Mouse (Mus musculus) fat pad, adult 2 months (tissue): ENCODE results near the gene Themis3.
"Not testable (repeated sequence)": the region's sequence is repeated elsewhere in the genome, so short reads cannot be mapped to it uniquely, and the experiment has no call there.

ENCODE experiments used
- DNase-seq: peaks from one replicate; pipeline ENCODE4 v3.0.0-alpha.2; 2011; ENCODE audit warnings: low read depth, low spot score; ENCODE audit errors: extremely low read depth

Gene Themis3

DNA sequence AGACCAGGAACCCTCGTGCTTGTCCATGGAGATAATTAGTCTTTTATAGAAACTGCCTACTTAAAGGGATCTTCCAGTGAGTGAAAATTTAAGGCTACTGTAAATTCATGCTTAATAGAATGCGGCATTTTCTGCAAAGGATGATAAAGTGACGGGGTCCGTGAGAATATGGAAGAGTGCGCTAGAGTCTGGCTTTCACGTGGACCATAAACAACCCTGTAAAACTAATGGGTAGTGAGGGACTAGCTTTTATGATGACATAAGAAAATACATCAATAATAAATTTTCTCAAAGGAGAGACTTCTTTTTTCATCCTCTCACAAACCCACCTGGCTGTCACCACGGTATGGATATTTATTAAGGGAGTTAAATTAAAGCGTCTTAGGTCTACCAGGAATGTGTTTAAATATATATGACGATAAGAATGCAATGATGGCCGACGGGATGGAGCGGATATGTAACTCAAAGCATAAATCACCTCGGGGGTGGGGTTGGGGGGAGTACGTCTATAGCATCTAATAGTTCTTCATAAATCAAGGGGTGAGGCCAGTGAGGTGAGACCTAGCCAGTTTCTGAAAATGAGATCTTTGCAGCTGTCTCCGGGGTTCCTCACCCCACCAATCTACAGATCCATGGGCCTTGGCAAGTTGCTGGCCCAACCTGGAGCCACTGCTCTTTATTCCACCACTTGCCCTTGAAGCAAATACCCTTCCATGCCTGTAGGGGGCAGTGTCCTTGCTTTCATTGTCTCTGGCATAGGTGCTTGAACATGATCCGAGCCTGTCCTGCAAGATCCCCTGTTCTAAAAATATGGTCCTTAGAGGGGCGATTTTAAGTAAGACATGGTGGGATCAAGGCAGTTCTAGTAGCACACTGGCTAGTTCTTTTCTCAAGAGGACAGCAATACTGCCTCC lies 35.8 kb downstream of the Themis3 start:
- no peak for DNase-seq

DNA sequence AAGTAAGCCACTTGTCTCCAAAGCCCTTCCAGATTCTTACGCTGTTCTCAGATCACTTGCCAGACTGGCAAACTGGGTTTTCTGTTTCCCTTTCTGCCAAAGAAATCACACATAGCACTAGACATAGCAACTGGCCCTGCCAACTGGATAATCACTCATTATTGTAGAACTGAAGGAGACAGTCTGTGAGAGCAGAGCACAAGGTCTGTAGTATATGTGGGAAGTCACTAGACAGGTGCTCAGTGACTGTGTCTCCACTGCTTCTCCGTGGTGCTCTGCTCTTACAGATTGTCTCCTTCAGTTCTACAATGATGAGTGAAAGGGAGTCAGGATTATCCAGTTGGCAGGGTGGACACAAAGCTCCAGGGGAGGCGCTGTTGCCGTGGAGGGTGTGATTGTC lies 41.7 kb downstream of the Themis3 start:
- no peak for DNase-seq

DNA sequence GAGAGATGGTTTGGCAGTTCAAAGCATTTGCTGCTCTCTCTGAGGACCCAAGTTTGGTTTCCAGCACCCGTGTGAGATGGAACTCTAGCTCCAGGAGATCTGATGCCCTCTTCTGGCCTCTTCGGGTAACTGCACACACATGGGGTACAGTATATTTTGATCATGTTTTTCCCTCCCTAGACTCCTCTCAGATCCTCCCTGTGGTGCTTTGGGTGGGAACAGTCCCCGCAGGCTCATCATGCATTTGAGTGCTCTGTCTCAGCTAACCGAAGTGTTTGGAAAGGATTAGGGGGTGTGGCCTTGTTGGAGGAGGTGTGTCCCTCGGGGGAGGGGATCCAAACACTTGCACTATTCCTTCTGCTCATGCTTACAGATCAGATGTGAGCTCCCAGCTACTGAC lies 43.9 kb downstream of the Themis3 start:
- no peak for DNase-seq

DNA sequence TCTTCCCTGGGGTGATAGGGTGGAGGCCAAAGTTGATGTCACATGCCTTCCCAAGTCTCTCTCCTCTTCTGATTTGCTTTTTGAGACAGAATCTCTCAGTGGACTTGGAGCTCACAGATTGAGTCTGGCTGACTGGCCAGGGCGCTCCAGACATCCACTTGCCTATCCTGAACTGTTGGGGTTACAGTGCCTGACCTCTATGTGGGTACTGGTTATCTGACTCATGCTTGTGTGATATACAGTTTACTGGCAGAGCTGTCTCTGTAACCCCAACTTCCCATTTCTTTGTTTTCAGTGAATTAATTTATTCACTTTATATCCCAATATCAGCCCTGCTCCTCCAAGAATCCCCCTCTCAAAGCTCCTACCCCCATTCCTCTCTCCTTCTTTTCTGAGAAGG lies 62.1 kb downstream of the Themis3 start:
- DNase-seq, result no peak

DNA sequence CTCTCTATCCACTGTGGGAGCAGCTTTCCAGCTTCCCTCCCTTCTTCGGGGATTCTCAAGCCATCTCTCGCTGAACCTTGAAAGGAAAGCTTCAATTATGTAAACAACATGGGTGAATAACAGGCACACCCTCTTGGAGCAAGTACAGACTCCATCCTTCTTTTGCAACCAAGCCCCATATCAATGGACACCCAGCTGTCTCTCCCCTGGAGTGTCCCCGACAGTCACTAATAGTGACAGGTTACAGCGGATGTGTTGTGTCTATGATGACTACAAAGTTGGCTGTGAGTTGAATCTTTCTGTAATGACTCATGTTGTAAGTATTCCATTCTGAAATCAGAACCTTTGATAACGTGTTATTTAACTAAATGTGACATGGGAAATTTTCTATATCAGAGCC lies 71.0 kb downstream of the Themis3 start:
- DNase-seq, result no peak

DNA sequence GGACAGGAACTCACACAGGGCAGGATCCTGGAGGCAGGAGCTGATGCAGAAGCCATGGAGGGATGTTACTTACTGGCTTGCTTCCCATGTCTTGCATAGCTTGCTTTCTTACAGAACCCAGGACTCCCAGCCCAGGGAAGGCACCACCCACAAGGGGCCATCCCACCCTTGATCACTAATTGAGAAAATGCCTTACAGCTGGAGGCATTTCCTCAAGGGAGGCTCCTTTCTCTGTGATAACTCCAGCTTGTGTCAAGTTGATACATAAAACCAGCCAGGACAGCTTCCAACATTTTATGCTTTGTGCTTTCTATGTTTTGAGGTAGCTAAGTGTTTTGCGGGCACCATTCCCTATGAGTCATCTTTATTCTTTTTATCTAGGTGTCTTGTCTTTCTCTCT lies 71.8 kb downstream of the Themis3 start:
- not testable (repeated sequence) for DNase-seq

DNA sequence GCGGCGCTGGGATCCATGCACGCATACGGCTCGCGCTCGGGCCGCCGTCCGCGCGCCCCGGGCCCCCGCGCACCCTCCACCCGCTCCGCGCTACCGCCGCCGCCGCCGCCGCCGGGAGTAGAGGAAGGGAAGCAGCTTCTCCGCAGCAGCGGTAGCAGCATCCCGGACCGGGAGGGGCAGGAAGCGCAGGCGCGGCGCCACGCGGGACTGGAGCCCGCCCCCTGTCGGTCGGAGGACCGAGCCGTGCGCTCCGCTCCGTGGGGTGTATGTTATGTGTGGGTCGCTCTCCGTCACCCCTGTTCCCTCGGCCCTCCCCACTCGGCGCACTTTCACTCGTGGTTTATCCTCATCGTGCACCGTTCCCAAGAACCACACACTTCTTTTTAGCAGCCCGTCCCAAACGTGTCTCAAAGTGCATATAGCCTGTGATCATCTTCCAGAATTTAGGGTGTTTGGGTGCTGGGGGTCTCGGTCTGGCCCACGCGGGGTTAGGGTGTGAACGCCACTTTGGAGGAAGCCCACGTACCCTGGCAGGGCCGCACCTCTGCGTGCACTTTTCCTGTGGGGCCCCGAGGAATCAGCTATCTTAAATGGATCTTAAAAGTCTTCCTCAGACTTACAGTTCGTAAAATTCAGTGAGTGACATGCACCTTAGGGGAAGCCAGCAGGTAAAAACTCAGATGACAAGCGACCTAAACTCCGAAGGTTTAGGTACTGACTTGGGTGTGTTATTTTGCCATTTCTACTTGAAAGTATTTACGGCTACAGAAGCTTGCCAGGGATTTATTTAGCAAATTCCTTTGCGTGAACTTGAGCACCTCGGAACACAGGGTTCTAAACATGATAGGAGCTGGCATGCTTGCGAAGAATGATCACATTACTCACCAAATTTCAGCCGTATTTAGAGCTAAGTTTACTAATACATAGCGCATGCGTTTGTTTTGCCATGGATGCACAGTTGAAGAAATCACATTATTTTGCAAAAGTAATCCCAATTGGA lies 74.6 kb downstream of the Themis3 start, which contains the start of gene Rab12:
TSS of gene Rab12 (minus strand) at position 176 of the 1,000 bp plus-strand sequence.
- no peak for DNase-seq

DNA sequence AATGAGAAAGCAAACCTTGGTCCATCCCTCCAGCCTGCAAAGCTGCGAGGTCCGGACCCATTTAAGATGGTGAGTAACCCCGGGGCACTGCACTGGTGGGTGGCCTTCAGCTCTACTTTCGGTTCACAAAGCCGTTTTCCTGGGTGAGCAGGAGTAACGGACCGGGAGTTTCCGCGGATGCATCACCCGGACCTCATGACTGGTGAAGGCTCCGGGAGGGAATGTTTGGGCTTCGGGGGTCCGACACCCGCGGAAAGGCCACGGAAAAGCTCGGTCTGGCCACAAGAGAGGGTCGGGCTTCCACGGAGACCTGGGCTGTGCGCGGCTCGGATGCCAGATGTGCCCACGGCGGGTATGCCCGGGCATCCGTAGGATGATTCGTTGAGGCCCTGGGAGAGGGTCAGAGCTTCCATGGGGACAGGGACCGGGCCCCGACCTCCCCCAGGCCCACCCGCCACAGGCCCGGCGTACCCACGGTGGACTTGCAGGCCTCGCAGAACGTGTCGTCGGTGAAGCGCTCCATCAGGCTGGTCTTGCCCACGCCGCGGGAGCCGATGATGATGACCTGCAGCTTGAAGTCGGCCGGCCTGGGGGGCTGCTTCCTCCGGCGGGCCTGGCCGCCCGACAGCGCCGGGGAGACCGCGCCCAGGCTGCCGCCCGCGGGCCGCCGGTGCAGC lies 75.4 kb downstream of the Themis3 start:
- no peak for DNase-seq

DNA sequence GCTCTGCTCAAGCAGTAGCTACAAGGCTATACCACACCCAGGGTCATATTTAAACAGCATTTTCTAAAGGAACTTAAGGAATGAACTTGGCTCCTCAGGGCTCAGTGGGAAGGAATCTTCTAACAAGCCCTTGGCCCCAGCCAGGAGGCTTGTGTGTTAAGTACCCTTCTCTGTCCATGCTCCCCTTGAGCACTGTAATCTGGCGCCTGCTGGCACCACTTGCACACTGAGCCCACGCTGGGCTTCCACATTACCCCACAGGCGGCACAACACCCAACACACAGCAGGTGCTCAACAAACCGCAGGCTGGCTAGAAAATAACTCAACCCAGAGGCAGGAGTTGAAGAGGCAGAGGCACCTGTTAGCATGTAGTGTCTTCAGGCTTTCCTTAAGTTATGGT lies 77.5 kb downstream of the Themis3 start:
- no peak for DNase-seq

DNA sequence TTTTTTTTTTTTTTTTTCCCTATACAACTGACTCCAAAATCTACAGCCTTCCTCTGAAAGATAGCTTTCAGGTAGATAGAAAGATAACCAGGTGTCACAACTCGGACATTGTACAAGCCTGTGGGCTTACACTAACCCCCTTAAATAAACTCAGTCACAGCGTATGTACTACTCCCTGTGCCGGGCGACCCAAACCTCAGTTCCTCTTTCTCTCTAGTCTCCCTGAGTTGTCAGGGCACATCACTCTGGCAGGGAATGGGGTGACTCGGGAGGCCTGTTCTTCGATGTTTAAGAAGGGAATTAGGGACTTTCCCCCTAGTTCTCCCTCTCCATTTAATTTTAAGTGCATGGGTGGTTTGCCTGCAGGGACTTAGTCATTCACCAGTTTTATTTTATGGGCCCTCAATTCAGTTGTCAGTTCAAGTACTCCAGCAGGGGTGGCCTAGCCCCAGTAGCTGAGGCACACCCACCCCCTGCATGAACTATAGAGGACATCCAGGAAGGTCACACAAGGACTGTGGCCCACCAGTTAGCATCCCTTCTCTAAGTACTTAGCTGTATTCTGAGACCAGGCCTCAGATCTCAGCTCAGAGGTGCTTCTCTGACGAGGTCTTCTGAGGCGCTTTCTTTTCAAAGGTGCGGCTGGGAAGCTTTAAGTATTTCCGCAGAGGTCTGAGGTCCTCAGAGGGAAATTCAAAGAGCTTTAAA lies 80.0 kb downstream of the Themis3 start:
- no peak for DNase-seq

DNA sequence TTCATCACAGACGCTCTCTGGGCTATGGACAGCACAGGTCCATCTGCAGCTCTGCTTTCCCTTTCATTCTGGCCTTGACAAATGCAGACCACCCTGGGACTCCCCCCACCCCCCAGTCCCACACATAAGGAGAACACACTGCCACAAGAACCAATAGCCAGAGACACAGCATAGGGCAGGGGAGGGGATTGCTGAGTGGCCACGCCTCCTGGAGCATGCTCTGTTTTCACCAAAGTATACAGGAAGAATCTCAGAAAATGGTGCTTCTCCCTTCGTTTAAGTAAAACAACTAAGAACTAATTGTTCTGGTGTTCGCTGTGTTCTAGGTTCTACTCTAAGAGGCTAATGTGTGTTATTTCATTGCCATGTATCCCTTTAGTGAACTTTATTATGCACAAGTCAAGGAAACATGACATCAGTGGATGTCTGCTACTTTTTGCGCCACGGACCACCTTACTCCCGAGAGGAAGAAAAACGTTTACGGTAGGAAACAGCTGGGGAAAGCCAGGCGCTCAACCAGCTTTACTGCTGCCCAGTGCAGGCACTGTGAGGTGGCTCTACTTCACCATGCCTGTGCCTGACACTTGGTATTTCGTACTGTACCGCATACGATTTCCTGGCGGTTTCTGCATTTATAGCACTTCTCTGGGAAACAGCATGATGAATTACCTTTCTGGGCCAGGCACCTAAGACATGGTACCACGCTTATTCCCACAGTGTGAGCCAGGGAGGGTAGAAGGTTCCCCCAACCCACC lies 82.0 kb downstream of the Themis3 start:
- DNase-seq, result no peak

DNA sequence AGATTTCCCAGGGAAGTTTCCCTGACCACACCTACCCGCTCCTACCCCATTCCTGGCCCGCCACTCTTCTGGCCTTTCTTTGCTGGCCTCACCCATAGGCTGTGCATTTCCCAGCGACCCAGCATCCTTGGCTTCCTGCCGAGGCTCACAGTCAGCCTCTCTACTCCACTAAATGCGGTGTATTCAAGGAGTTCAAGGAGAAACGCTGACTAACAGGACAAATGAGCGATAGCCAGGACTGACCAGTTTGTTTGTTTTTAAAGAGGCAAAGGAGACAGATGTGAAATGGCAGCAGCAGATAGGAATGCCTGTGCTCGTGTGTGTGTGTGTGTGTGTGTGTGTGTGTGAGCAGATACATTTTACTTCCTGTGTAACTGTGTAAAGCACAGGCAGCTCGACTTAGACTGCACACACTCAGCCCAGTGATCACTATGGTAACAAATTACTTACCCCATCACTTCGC lies 84.2 kb downstream of the Themis3 start:
- DNase-seq, result no peak

DNA sequence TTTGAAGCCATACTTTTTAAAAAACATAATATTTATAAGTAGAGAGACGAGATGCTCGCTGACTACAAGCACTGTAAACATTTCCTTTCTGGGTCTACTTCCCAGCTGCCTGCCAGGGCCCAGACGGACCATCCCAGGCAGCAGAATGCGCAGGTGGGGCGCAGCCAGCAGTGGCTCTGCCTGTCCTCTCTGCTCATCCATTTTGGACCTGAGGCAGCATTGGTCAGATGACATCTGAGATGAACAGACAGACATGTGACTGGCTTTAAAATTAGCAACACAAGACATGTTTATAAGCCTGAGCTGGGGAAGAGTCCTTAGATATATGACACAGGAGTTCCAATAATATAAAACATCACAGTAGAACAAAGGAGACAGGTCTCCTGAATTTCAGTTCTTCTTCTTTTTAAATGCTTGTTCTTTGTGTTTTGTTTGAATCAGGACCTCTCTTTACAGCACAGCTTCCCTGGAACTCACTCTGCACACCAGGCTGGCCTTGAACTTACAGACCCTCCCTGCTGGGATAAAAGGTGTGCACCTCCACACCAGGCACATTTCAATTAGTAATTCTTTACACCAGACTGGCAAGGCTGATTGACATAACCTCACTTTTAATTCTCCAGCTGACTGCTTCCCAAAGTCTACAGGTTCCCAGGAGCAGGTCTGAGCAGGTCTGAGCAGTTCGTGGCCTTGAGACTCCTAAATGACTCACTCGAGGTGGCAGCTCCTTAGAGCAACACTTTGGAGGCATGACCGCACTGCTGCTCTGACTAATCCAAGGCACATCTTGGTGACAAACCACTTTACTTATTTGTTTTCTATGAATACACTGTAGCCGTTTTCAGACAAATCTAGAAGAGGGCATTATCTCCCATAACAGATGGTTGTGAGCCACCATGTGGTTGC lies 87.1 kb downstream of the Themis3 start:
- peak; percentile 51 for DNase-seq

DNA sequence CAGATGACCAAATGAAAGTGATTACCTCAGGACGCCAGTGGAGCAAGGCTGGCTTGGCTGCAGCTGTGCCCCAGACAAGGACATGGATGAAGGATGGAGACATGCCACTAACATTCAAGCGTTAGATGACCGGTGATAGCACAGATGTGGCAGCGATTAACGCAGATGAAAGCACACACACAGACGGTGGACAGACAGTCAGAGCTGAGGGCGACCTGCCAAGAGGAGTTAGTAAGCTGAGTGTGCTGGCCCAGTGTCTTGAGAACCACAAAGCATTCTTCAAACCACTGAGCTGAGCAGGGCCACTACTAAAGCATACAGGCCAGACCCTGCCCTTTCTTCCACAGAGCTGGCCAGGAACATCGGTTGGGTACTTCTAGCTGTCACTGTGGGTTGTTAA lies 89.5 kb downstream of the Themis3 start:
- no peak for DNase-seq
